Mouse (Mus musculus): ENCODE results near the gene Faxc. TPM values are rescaled to one million over a fixed set of nuclear protein-coding genes. Genes with fewer than 3 reads are reported as not detected.

Faxc gene
- polyA plus RNA-seq (2015; fragmentation: Nextera tagmentation; extraction: Ambion mirVana) = 12.5 and 17.0 TPM in 2 replicates

DNA sequence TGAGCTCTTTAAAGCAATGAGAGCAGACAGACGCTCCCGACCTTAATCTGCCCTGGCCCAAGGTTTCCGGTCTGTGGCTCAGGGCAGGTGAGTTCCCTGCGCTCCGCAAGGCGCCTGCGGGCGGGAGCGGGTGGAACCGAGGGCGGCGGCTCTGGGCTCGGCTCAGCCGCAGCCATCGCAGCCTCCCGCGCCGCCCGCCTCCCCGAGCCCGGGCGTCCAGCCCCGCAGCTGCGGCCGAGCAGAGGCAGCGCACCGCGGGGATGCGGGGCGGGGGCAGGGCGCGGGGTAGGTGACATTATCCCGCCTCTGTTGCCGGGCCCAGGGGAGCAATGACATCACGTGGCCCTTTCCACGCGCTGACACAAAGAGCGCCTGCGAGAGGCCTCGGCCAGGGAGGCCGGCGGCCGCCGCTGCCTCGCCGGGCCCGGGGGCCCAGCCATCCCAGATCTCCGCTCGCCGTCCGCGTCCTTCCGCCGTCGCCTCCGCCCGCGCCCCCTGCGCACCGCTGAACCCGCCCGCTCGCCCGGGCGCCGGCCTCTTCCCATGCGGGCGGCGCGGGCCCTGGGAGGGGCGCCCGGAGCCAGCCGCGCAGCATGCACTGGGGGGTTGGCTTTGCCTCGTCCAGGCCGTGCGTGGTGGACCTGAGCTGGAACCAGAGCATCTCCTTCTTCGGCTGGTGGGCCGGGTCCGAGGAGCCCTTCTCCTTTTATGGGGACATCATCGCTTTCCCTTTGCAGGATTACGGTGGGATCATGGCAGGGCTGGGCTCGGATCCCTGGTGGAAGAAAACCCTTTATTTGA, at the start of gene Faxc:
Faxc (plus strand) TSS at position 359 of the 801 bp plus-strand sequence.
- peak within 1 kb of the TSS; percentile 64 for H3K4me2 ChIP-seq (ENCODE audit: low read length)
- peak within 1 kb of the TSS; percentile 93 for H3K27ac ChIP-seq (ENCODE audit: low read depth, low read length)
- H3K27me3 ChIP-seq (replicated peaks; ENCODE audit: control insufficient read depth, insufficient read depth, low read length) = no peaks in the 10 kb centered on the region
- peak within 1 kb of the TSS; percentile 62 for H3K4me3 ChIP-seq (ENCODE audit: low read length)
- WGBS = under 1% methylated on average over 70 of the region's 83 CpGs
- peaks cover 19% of the 10 kb centered on the region for H3K4me1 ChIP-seq (ENCODE audit: control insufficient read depth, insufficient read depth, low read depth, low read length)
- no peaks in the 10 kb centered on the region for H3K36me3 ChIP-seq (ENCODE audit: control insufficient read depth, insufficient read depth, low read length)
- peak; percentile 87 for ATAC-seq
- no peaks in the 10 kb centered on the region for H3K9me3 ChIP-seq (ENCODE audit: control insufficient read depth, low read length)
- H3K9ac ChIP-seq (ENCODE audit: low read depth, low read length) = peak within 1 kb of the TSS; percentile 94

DNA sequence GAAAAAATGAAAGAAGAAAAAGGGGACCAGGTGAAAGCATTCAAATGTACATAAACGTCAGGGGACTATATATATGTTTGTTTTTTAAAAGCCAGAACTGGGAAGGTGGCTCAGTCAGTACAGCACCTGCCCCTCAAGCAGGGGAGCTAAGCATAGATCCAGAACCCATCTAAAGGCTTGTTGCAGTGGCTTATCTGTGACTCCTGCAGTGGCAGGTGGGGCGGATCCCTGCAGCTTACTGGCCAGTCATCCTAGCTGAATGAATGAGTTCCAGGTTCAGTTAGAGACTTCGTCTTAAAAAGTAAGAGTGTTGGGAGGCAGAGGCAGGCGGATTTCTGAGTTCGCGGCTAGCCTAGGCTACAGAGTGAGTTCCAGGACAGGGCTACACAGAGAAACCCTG, 48.3 kb upstream of the Faxc start:
- no peaks in the 10 kb centered on the region for H3K36me3 ChIP-seq (ENCODE audit: control insufficient read depth, insufficient read depth, low read length)
- no peaks in the 10 kb centered on the region for H3K27me3 ChIP-seq (replicated peaks; ENCODE audit: control insufficient read depth, insufficient read depth, low read length)
- peaks cover 4% of the 10 kb centered on the region; the same call in 1 of the 2 replicates for H3K4me1 ChIP-seq (ENCODE audit: control insufficient read depth, insufficient read depth, low read depth, low read length)
- H3K4me2 ChIP-seq (ENCODE audit: low read length) = no peak overlapping the region
- no peaks in the 10 kb centered on the region for H3K9me3 ChIP-seq (ENCODE audit: control insufficient read depth, low read length)
- 95% methylated on average over 6 of the region's 6 CpGs for WGBS
- no peak overlapping the region for H3K27ac ChIP-seq (ENCODE audit: low read depth, low read length)
- no peak overlapping the region for H3K9ac ChIP-seq (ENCODE audit: low read depth, low read length)
- no peak for ATAC-seq
- H3K4me3 ChIP-seq (ENCODE audit: low read length) = no peak overlapping the region

DNA sequence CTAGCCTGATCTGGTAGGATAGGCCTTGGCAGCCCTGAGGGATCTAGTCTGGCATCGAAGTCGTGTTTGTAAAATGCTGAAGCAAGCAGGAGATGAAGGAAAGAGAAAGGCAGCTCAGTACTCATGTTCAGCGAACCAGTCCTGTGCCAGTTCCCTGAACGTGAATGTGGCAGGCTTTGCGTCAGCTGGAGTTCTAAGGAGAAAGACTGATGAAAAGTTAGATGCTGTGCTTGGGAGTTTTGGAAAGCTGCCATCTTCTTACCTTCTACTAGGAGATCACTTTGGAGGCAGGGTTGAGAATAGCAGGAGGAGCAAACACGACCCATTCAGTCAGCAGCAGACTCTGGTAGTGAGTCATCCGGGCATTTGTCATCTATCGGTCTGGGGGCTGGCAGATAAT, 45.3 kb upstream of the Faxc start:
- Histone ChIP-seq H3K27ac (ENCODE audit: low read depth, low read length) (no peak overlapping the region), H3K36me3 (ENCODE audit: control insufficient read depth, insufficient read depth, low read length) (no peaks in the 10 kb centered on the region), H3K4me1 (ENCODE audit: control insufficient read depth, insufficient read depth, low read depth, low read length) (no peaks in the 10 kb centered on the region), H3K9ac (ENCODE audit: low read depth, low read length) (no peak overlapping the region), H3K4me2 (ENCODE audit: low read length) (no peak overlapping the region), H3K4me3 (ENCODE audit: low read length) (no peak overlapping the region), H3K9me3 (ENCODE audit: control insufficient read depth, low read length) (no peaks in the 10 kb centered on the region), H3K27me3 (replicated peaks; ENCODE audit: control insufficient read depth, insufficient read depth, low read length) (no peaks in the 10 kb centered on the region)
- no peak for ATAC-seq
- WGBS = 81% methylated on average over 8 of the region's 8 CpGs

DNA sequence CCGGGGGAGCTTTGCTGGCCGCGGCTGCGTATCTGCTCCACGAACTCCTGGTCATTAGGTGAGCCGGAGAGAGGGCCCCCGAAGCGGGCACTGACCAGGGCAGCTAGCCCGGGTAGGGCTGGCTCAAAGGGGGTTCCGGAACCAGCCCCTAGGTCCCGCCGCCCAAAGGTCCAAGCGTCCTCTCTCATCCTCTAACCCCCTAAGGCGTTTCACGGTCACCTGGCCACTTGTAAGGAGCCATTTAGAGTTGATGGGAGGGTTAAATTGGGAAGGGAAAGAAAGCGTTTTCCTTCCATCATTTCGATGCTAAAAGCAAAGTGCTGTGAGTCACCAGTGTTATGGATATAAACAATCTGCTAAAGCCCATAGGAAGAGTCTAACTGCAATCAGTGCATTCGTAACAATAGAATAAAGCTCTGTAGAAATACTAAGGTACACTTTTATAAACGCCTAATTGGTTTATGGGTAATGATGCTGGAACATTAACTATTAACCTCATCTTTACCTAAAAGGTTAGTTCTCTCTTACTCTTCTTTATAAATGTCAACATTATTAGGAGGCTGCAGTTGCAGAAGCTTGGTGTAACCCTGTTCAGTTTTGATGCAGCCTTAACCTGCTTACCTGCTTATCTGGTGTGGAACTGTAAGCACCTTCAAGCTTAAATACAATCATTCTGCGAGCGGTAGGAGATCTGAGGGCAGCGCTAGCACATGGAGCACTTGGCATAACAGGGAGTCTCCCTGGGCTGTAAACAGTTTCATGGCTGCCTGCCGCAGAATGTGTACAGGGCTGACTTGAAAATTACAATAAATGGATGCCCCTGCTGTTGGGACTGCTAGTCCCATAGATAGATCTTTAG, 872 bp downstream of the Faxc start:
- WGBS = 5% methylated on average over 23 of the region's 23 CpGs
- H3K9me3 ChIP-seq (ENCODE audit: control insufficient read depth, low read length) = no peaks in the 10 kb centered on the region
- H3K27ac ChIP-seq (ENCODE audit: low read depth, low read length) = peak overlapping the region; percentile 93
- H3K4me2 ChIP-seq (ENCODE audit: low read length) = peak overlapping the region; percentile 64
- peaks cover 19% of the 10 kb centered on the region for H3K4me1 ChIP-seq (ENCODE audit: control insufficient read depth, insufficient read depth, low read depth, low read length)
- no peaks in the 10 kb centered on the region for H3K27me3 ChIP-seq (replicated peaks; ENCODE audit: control insufficient read depth, insufficient read depth, low read length)
- H3K36me3 ChIP-seq (ENCODE audit: control insufficient read depth, insufficient read depth, low read length) = no peaks in the 10 kb centered on the region
- H3K9ac ChIP-seq (ENCODE audit: low read depth, low read length) = peak overlapping the region; percentile 94
- peak overlapping the region; percentile 62 for H3K4me3 ChIP-seq (ENCODE audit: low read length)
- peak; percentile 60 for ATAC-seq

DNA sequence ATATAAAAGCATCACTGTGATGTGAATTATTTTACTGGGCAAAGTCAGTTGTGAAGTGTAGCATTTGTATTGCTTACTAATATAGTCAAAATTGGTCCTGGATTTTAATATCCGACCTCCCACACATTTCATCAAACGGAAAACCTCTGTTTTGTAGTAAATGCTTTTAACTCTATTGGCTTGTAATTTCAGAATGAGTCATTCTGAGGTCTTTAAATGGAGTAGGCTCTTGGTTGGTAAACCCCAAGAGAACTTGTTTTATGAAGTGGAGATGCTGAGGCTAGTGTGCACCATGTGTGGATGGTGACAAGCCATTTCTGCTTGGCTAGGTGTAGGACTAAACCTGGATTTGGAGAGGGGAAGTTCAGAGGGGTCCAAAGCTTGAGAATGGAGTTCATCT, 4.2 kb downstream of the Faxc start:
- no peak overlapping the region for H3K9ac ChIP-seq (ENCODE audit: low read depth, low read length)
- H3K4me1 ChIP-seq (ENCODE audit: control insufficient read depth, insufficient read depth, low read depth, low read length) = peaks cover 19% of the 10 kb centered on the region
- no peak overlapping the region for H3K27ac ChIP-seq (ENCODE audit: low read depth, low read length)
- no peak overlapping the region for H3K4me3 ChIP-seq (ENCODE audit: low read length)
- WGBS = 97% methylated on average over 2 of the region's 2 CpGs
- H3K9me3 ChIP-seq (ENCODE audit: control insufficient read depth, low read length) = no peaks in the 10 kb centered on the region
- H3K36me3 ChIP-seq (ENCODE audit: control insufficient read depth, insufficient read depth, low read length) = no peaks in the 10 kb centered on the region
- no peak overlapping the region for H3K4me2 ChIP-seq (ENCODE audit: low read length)
- no peaks in the 10 kb centered on the region for H3K27me3 ChIP-seq (replicated peaks; ENCODE audit: control insufficient read depth, insufficient read depth, low read length)
- no peak for ATAC-seq

DNA sequence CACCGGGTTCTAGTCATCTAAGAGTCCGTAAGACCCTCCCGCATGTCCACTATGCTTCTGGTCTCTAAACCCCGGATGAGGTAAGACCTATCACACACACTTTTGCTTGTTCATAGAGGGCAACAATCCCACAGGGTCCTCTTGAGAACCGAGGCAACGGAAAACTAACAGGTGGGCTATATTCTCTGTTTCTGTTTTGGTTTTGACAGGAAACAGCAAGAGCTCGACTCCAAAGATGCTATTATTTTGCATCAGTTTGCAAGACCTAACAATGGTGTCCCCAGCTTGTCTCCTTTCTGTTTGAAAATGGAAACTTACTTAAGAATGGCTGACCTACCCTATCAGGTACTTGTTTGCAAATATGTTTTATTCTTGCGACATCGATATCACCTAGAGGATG, 5.3 kb downstream of the Faxc start:
- no peak overlapping the region for H3K9ac ChIP-seq (ENCODE audit: low read depth, low read length)
- H3K4me1 ChIP-seq (ENCODE audit: control insufficient read depth, insufficient read depth, low read depth, low read length) = peaks cover 19% of the 10 kb centered on the region
- WGBS = 96% methylated on average over 9 of the region's 9 CpGs

DNA sequence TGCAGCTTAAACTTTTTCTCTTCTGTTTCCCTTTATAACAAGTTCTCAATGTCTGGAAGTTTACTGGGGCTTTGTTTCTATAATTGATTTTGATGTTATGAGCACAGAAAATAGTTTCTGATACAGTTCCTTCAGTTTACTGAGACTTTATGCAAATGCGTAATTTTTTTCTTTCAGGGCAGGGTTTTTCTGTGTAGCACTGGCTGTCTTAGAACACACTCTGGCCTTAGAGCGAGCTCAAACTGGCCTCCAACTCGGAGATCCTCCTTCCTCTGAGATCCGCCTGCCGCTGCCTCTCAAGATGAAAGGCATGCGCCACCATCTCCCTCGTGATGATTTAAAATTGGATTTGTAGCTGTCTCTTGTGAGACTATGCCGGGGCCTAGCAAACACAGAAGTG, 6.8 kb downstream of the Faxc start:
- Histone ChIP-seq H3K36me3 (ENCODE audit: control insufficient read depth, insufficient read depth, low read length) (no peaks in the 10 kb centered on the region), H3K27me3 (replicated peaks; ENCODE audit: control insufficient read depth, insufficient read depth, low read length) (no peaks in the 10 kb centered on the region), H3K4me1 (ENCODE audit: control insufficient read depth, insufficient read depth, low read depth, low read length) (peaks cover 14% of the 10 kb centered on the region), H3K4me2 (ENCODE audit: low read length) (no peak overlapping the region), H3K4me3 (ENCODE audit: low read length) (no peak overlapping the region), H3K9me3 (ENCODE audit: control insufficient read depth, low read length) (no peaks in the 10 kb centered on the region), H3K27ac (ENCODE audit: low read depth, low read length) (no peak overlapping the region), H3K9ac (ENCODE audit: low read depth, low read length) (no peak overlapping the region)
- no peak for ATAC-seq
- 87% methylated on average over 8 of the region's 8 CpGs for WGBS

More for the DNA sequence above, 5.3 kb downstream of the Faxc start:
- ATAC-seq = no peak
- Histone ChIP-seq H3K27me3 (replicated peaks; ENCODE audit: control insufficient read depth, insufficient read depth, low read length) (no peaks in the 10 kb centered on the region), H3K4me3 (ENCODE audit: low read length) (no peak overlapping the region), H3K36me3 (ENCODE audit: control insufficient read depth, insufficient read depth, low read length) (no peaks in the 10 kb centered on the region), H3K4me2 (ENCODE audit: low read length) (no peak overlapping the region), H3K9me3 (ENCODE audit: control insufficient read depth, low read length) (no peaks in the 10 kb centered on the region), H3K27ac (ENCODE audit: low read depth, low read length) (no peak overlapping the region)

DNA sequence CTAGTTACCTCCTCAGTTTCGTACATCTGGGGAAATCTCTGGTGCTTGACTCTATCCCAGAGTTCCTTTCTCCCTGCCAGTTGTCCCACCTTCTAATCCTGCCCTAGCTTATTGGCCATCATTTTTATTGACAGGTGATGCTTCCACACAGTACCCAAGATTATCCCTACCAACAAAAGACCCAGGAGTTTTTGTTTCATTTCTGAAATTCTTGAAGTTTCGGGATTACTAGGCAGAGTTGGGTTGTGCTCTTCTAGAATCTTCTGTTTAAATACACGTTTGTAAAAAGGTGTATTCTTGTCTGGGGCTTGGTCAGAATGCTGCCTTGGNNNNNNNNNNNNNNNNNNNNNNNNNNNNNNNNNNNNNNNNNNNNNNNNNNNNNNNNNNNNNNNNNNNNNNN, 13.5 kb downstream of the Faxc start:
- Histone ChIP-seq H3K9ac (ENCODE audit: low read depth, low read length) (no peak overlapping the region), H3K27ac (ENCODE audit: low read depth, low read length) (no peak overlapping the region), H3K4me3 (ENCODE audit: low read length) (no peak overlapping the region), H3K4me1 (ENCODE audit: control insufficient read depth, insufficient read depth, low read depth, low read length) (no peaks in the 10 kb centered on the region), H3K27me3 (replicated peaks; ENCODE audit: control insufficient read depth, insufficient read depth, low read length) (no peaks in the 10 kb centered on the region), H3K9me3 (ENCODE audit: control insufficient read depth, low read length) (no peaks in the 10 kb centered on the region), H3K36me3 (ENCODE audit: control insufficient read depth, insufficient read depth, low read length) (peaks cover 4% of the 10 kb centered on the region; the same call in 1 of the 2 replicates), H3K4me2 (ENCODE audit: low read length) (no peak overlapping the region)
- 94% methylated on average over 3 of the region's 3 CpGs for WGBS
- no peak for ATAC-seq

DNA sequence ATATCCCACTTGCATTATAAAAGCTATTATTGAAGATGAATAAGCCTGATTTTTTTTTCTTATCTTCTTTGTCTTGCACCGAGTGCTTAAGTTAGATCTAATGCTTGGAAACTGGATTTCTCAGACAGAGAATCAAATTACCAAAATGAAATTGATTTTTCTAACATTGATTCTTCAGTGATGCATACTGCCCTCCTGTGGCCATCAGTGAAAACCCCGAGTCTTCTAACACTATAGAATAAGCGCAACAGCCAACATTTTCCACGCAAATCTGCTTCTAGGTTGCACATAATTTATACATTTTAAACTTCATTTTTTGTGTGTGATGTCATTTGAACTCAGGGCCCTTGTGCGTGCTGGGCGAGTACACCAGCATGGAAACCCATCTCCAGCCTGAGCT, 20.3 kb downstream of the Faxc start:
- no peak overlapping the region for H3K27ac ChIP-seq (ENCODE audit: low read depth, low read length)

More for the DNA sequence above, 20.3 kb downstream of the Faxc start:
- Histone ChIP-seq H3K4me1 (ENCODE audit: control insufficient read depth, insufficient read depth, low read depth, low read length) (no peaks in the 10 kb centered on the region), H3K4me3 (ENCODE audit: low read length) (no peak overlapping the region), H3K27me3 (replicated peaks; ENCODE audit: control insufficient read depth, insufficient read depth, low read length) (no peaks in the 10 kb centered on the region), H3K36me3 (ENCODE audit: control insufficient read depth, insufficient read depth, low read length) (peaks cover 11% of the 10 kb centered on the region), H3K9me3 (ENCODE audit: control insufficient read depth, low read length) (no peaks in the 10 kb centered on the region), H3K9ac (ENCODE audit: low read depth, low read length) (no peak overlapping the region), H3K4me2 (ENCODE audit: low read length) (no peak overlapping the region)
- WGBS = 43% methylated on average over 6 of the region's 6 CpGs
- ATAC-seq = no peak; the same call in 1 of the 2 replicates

Data from hindbrain, embryonic 16.5 days (tissue).